Mouse (Mus musculus): Measurements from ENCODE around the gene Foxn1. TPM values are rescaled to one million over a fixed set of nuclear protein-coding genes. Genes with fewer than 3 reads are reported as not detected.
A peak's percentile ranks its signal among the peaks of the same experiment; 100 is the strongest.

Gene Foxn1
- polyA plus RNA-seq, 1 experiment from 2014 or later, result not detected

GRCm38 (mm10) chr11:78358330-78359007 is 27.9 kb downstream of the Foxn1 start:
- Histone ChIP-seq H3K4me1 (ENCODE audit: insufficient read depth) (no peaks in the 10 kb centered on the region), H3K9ac (no peak overlapping the region), H3K36me3 (ENCODE audit: insufficient read depth) (no peaks in the 10 kb centered on the region), H3K4me2 (no peak overlapping the region), H3K4me3 (ENCODE audit: low read depth, low read length) (no peak overlapping the region), H3K27me3 (ENCODE audit: insufficient read depth, low read length) (no peaks in the 10 kb centered on the region), H3K27ac (ENCODE audit: low read depth) (no peak overlapping the region), H3K9me3 (ENCODE audit: low read depth, low read length) (no peaks in the 10 kb centered on the region)
- no peak for ATAC-seq (ENCODE audit: insufficient read depth)
- WGBS, result 15% methylated on average over 22 of the region's 22 CpGs
- peak; percentile 53 for DNase-seq
- TF ChIP-seq CTCF (IDR thresholded peaks at IDR 0.05; ENCODE audit: low read depth), result peak; percentile 71

- no peak overlapping the region for H3K4me2 ChIP-seq
- H3K36me3 ChIP-seq (ENCODE audit: insufficient read depth), result no peaks in the 10 kb centered on the region
- no peaks in the 10 kb centered on the region for H3K9me3 ChIP-seq (ENCODE audit: low read depth, low read length)
- H3K27ac ChIP-seq (ENCODE audit: low read depth), result no peak overlapping the region
- WGBS, result 30% methylated on average over 4 of the region's 4 CpGs
- no peak for ATAC-seq (ENCODE audit: insufficient read depth)
- no peak overlapping the region for H3K9ac ChIP-seq
- H3K27me3 ChIP-seq (ENCODE audit: insufficient read depth, low read length), result no peaks in the 10 kb centered on the region
- peak; percentile 86 for DNase-seq
- no peaks in the 10 kb centered on the region for H3K4me1 ChIP-seq (ENCODE audit: insufficient read depth)
- no peak overlapping the region for H3K4me3 ChIP-seq (ENCODE audit: low read depth, low read length)
- peak; percentile 87 for TF ChIP-seq CTCF (IDR thresholded peaks at IDR 0.05; ENCODE audit: low read depth)
These were observed 30.7 kb downstream of the Foxn1 start for GRCm38 (mm10) chr11:78355471-78356238.

GRCm38 (mm10) chr11:78354905-78355304 is 31.5 kb downstream of the Foxn1 start:
- Histone ChIP-seq H3K9me3 (ENCODE audit: low read depth, low read length) (no peaks in the 10 kb centered on the region), H3K9ac (no peak overlapping the region), H3K4me3 (ENCODE audit: low read depth, low read length) (no peak overlapping the region), H3K4me2 (no peak overlapping the region), H3K36me3 (ENCODE audit: insufficient read depth) (no peaks in the 10 kb centered on the region), H3K27me3 (ENCODE audit: insufficient read depth, low read length) (no peaks in the 10 kb centered on the region), H3K27ac (ENCODE audit: low read depth) (no peak overlapping the region), H3K4me1 (ENCODE audit: insufficient read depth) (no peaks in the 10 kb centered on the region)
- 79% methylated on average over 6 of the region's 6 CpGs for WGBS
- ATAC-seq (ENCODE audit: insufficient read depth) (no peak), DNase-seq (no peak)
- no peak for TF ChIP-seq CTCF (IDR thresholded peaks at IDR 0.05; ENCODE audit: low read depth)

- Histone ChIP-seq H3K36me3 (ENCODE audit: insufficient read depth) (peaks cover 9% of the 10 kb centered on the region), H3K9me3 (ENCODE audit: low read depth, low read length) (no peaks in the 10 kb centered on the region), H3K27me3 (ENCODE audit: insufficient read depth, low read length) (no peaks in the 10 kb centered on the region), H3K4me3 (ENCODE audit: low read depth, low read length) (no peak overlapping the region), H3K9ac (no peak overlapping the region), H3K27ac (ENCODE audit: low read depth) (no peak overlapping the region), H3K4me1 (ENCODE audit: insufficient read depth) (no peaks in the 10 kb centered on the region), H3K4me2 (no peak overlapping the region)
- DNase-seq, result no peak
- no peak for ATAC-seq (ENCODE audit: insufficient read depth)
- WGBS, result 74% methylated on average over 1 of the region's 1 CpGs
- no peak for TF ChIP-seq CTCF (IDR thresholded peaks at IDR 0.05; ENCODE audit: low read depth)
These were observed 33.3 kb downstream of the Foxn1 start for GRCm38 (mm10) chr11:78353081-78353480.

GRCm38 (mm10) chr11:78349441-78350358 is 36.7 kb downstream of the Foxn1 start:
- no peaks in the 10 kb centered on the region for H3K27me3 ChIP-seq (ENCODE audit: insufficient read depth, low read length)
- peak; percentile 52 for DNase-seq
- H3K9me3 ChIP-seq (ENCODE audit: low read depth, low read length), result no peaks in the 10 kb centered on the region
- no peak overlapping the region for H3K4me2 ChIP-seq
- H3K4me1 ChIP-seq (ENCODE audit: insufficient read depth), result peaks cover 13% of the 10 kb centered on the region; the same call in 1 of the 2 replicates
- H3K27ac ChIP-seq (ENCODE audit: low read depth), result no peak overlapping the region
- no peak overlapping the region for H3K4me3 ChIP-seq (ENCODE audit: low read depth, low read length)
- TF ChIP-seq CTCF (IDR thresholded peaks at IDR 0.05; ENCODE audit: low read depth), result no peak
- ATAC-seq (ENCODE audit: insufficient read depth), result no peak
- H3K36me3 ChIP-seq (ENCODE audit: insufficient read depth), result peaks cover 13% of the 10 kb centered on the region
- 68% methylated on average over 4 of the region's 4 CpGs for WGBS
- H3K9ac ChIP-seq, result no peak overlapping the region

- no peak overlapping the region for H3K9ac ChIP-seq
- H3K36me3 ChIP-seq (ENCODE audit: insufficient read depth), result peaks cover 13% of the 10 kb centered on the region
- no peaks in the 10 kb centered on the region for H3K9me3 ChIP-seq (ENCODE audit: low read depth, low read length)
- H3K27me3 ChIP-seq (ENCODE audit: insufficient read depth, low read length), result no peaks in the 10 kb centered on the region
- no peak for TF ChIP-seq CTCF (IDR thresholded peaks at IDR 0.05; ENCODE audit: low read depth)
- DNase-seq, result no peak
- no peak overlapping the region for H3K27ac ChIP-seq (ENCODE audit: low read depth)
- ATAC-seq (ENCODE audit: insufficient read depth), result no peak
- H3K4me1 ChIP-seq (ENCODE audit: insufficient read depth), result peaks cover 19% of the 10 kb centered on the region; the same call in 1 of the 2 replicates
- H3K4me2 ChIP-seq, result no peak overlapping the region
- WGBS, result 35% methylated on average over 7 of the region's 7 CpGs
- H3K4me3 ChIP-seq (ENCODE audit: low read depth, low read length), result no peak overlapping the region
These were observed 37.9 kb downstream of the Foxn1 start for GRCm38 (mm10) chr11:78348474-78348873.

Measured in lung, embryonic 14.5 days (tissue).